Mouse (Mus musculus) neutrophil, adult 5-6 weeks (primary cell): ENCODE data around the gene Arhgap23. TPM values are rescaled to one million over a fixed set of nuclear protein-coding genes. Genes with fewer than 3 reads are reported as not detected.

ENCODE experiments used
- ATAC-seq: fragments of 151-379, 151-347 bp; 2 replicates; pipeline ENCODE4 v1.8.0; 2017; ENCODE audit warnings: mild to moderate bottlenecking, moderate TSS enrichment; ENCODE audit not compliant: insufficient number of reproducible peaks, poor library complexity, low FRiP score, severe bottlenecking; ENCODE audit errors: extremely low read depth
- total RNA-seq: library from RNA; stranded (forward); fragments of 200-1000 nt; gene quantifications from 2 replicates; pipeline ENCODE4 v1.2.3, GENCODE M21; 2017

Gene Arhgap23
- total RNA-seq, 1 experiment from 2014 or later, result 10.5 TPM

DNA sequence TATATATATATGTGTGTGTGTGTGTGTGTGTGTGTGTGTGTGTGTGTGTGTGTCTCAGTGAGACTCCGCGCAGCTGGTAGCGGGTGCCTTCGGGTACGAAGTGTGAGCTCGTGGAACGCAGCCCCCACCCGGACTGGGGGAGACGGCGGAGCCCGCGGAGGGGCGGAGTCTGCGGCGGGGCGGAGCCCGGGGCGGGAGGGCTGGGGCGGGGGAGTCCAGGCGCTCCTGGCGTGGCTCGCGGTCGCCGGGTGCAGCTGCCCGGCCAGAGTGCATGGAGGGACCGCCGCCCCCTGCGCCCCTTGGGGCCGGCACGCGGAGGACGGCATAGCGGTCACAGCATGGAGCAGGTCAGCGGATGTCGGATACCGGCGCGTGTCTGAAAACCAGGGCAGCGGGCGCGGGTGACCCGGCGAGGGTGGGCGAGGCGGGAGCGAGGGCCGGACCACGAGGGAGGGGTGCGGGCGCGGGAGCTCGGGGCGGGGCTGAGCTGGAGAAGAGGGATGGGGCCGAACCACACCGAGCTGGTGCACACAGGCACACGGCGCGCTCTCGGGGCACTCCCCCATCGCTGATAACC, 11.1 kb upstream of the Arhgap23 start:
- ATAC-seq, result no peak

DNA sequence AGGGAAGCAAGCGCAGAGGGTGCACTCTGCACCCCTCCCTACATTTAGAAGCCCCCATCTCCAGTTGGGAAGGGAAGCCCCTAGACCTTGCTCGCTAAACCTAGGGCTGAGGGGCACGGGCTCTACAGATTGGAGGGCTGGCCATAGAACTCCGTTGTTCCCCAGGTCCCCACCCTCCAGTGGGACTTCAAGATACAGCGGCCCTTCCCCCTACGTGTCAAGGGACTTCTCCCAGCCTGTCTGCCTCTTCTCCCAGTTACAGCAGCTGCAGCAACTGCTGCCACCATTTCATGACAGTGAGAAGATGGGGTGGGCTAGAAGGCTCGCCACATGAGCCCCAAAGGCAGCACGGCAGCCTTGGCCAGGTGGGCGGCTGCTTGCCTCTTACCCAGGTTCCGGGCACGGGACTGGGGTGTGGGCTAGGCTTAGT, 10.6 kb upstream of the Arhgap23 start:
- ATAC-seq, result no peak

DNA sequence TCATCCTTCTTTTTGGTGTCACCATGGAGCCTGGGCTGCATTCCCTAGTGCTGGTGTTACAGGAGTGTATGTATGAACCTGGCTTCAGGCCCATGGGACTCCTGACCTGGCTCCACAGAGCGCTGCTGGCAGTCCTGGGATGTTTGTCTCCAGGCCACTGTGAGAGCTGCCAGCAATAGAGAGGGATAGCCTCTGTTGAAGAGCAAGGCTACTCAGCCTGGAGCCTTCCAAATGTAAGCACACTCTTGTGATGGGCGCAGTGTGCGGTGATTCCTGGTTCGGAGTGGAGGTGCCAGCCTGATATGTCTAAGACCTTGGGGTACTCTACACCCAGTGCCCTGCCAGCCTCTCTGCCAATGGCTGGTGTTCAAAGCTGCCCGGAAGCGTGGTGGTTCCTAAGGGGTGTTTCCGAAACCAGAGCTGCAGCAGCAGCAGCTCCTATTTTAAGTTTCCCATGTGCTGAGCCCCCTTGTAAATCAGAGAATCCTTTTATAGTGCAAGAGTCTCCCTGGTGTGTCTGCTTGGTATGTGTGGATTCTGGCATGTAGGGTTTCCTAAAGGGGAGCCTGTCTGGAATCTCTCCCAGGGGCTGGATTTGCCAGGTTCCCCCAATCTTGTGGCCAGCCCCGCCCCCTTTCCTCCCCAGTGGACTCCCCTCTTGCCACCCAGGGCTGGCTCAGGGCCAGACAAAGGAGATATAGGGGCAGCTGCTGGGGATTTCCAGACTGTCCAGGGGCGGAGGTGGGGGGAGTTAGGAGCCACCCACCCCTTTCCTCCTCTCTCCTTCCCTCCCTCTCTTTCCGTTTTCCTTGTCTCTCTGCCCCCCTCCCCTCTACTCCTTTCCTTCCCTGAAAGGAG, 9.0 kb upstream of the Arhgap23 start:
- no peak for ATAC-seq

DNA sequence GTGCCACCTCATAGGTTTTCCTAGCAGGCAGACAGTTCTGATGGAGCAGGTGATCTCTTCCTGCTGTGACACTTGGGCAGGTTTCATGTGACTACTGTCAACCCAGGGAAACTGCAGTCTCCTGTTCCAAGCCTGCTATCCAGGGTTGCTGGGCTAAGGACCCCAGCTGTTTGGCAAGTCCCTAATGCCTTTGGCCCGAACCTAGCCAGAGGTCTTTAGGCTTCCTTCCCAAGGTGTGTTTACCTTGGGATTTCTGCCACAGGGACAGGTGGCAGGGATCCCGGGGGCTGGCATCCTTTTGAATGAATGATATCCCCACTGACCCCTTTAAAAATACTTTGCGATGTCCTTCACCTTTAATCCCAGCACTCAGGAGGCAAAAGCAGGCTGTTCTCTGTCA, 7.9 kb upstream of the Arhgap23 start:
- ATAC-seq, result no peak

DNA sequence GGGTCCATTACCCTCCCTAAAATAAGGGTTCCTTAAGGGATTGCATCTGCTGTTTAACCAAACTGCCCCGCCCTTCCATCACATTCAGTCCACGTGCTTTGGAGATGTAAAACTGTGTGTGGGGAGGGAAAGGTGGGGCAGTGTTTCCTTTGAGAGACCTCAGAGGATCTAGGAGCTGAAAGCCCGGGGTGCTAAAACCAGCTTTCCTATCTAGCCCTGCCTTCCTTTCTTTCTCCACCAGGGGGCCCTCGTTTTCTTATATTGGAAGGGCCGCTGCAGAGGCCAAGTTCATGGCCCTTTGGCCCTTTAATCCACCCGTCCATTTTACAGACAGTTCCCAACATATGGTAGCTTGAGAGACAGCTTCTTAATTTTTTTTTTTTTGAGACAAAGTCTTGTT, 7.2 kb upstream of the Arhgap23 start:
- peak; percentile 43 for ATAC-seq

DNA sequence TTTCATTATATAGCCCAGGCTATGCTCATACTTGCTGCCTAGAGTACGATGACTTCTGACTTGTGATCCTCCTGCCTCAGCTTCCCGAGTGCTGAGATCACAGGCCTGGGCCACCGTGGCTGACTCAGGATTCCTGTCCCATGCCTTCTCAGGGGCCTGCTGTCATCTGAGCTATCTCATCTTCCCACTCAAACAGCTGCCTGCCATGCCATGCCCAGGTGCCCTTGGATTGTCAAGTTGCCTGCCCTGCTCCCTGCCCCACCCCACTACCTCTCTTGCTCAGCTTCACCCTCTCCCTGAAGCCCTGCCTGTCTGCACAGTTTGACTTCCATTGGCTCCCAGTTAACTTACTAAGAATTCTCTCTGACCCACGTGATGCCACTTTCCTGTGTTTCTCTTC, 4.4 kb upstream of the Arhgap23 start:
- ATAC-seq, result no peak

DNA sequence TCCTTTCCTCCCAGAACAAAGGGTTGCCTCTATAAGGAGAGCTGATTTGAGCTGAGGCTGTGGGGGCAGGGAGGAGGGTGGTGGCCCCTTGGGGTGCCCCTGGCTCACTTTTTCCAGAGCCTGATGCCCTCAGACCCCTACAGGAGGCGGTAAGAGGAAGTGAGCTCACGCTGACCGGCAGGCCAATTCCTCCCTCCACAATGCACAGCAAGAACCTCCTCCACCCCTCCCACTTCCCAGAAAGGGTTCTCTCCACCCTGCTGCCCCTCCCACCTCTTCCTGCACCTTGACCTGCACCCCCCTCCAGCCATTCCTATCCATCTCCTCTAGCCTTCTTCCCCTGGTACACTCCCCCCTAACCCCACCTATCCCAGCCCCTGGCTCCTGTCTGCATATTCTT, 3.2 kb upstream of the Arhgap23 start:
- no peak for ATAC-seq

DNA sequence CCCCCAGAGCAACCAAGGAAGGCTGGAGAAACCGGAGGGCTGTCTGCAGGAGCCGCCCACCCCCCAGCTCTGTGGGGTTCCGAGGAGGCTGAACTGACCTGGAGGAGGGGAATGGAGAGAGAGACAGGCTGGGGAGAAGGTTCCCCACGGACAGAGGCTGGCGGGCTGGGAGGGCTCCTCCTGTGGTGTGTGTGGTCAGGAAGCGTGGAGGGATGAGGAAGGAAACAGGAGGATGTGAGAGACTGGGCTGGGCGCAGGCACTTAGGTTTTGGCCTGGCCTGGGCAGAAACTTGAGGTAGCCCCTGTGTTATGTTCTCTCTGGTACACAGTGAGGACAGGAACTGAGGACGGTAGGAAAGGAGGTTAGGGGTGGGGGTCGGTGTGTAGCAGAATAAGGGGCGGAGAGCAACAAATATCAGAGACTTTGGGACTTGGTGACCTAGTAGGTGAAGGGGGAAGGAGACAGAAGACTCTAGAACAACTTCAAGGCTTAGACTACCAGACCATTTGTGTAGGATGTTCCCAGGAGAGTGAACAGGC, 2.5 kb upstream of the Arhgap23 start:
- no peak for ATAC-seq

DNA sequence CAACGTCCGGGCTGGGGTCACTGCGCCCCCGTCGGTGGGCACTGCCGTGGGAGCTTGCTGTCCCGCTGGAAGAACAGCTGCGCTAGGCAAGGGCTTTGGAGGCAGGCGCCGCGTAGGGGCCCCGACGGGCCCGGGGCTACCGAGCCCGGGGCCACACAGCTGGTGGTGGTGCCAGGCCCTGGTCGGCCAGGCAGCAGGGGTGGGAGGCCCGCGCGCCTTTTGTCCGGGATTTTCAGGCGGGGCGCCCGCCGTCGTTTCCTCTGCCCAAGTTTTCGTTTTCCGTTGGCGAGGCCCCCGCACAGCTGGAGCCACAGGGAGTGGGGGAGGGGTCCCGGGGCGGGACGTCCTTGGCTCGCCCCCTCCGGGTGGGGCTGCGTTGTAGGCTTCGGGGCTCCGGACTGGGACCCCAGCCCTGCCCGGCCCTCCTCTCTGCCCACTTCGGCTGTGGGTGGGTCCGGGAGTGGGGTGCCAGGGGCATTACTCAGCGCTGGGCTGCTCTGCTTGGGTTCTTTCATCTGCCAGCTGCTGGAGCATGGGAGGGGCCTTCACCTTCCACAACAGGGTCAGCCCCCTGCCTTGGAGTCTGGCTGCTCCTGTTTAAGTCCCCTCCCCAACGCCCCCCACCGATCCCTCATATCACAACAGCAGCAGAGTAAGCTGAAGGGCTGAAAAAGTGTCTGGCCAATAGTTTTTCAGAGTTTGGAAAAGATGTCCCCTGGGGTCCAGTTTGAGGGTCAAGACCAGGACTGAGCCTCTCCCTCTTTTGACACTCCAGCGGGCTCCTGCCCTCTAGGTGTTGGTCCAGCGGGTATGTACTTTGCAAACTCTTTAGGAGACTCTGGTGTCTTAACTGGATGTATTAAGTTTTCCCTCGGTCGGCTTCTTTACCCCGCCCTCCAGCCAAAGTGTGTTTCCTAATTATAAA, 641 bp downstream of the Arhgap23 start:
- ATAC-seq, result no peak

DNA sequence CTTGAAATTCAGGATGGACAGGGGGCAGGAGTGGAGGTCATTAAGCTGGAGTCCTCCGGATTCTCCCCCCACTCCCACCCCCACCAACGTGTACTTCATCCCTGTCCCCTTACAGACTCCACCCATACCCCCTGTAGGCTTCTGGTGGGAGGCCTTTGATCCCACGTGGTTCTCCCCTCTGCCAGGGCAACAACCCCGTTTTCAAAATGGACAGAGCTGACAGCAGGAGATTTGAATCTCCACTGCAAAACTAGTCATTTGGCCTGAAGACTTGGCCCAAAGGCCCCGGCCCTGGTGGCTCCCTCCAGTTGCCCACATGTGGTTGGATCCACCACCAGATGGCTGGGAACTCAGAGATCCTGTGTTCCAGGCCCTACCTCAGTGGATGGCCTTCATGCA, 1.3 kb downstream of the Arhgap23 start:
- ATAC-seq, result no peak

DNA sequence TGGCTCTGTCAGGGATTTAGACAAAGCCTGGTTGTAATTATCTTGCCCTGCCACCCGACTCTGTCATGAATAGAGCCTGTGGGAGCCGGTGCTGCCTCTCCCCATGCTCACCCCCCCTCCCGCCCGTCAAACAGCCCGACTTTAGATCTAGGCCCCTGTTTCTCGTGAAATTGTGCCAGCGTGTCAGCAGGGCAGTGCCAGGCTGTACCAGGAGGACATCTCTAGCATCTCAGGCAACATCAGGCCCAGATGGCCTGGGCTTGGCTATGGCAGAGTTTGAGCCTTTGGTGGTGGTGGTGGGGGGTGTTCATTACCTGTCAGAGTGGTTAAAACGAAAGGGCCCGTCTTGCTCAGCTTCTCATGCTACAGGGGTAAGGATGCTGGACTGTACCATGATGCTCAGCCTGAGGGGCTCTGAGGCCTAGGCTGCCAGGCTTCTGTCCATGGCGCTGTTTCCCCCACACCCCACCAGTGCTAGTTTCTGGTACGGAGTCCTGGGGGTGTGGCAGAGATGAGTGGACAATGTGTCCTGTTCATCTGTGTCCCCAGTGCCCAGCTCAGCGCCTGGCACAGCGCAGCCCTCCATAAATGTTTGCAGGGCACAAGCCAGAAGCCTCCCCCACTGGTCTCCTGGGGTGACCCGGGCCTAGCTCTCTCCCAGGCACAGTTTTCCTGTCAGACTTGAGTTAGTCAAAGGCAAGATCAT, 3.7 kb downstream of the Arhgap23 start:
- no peak for ATAC-seq

DNA sequence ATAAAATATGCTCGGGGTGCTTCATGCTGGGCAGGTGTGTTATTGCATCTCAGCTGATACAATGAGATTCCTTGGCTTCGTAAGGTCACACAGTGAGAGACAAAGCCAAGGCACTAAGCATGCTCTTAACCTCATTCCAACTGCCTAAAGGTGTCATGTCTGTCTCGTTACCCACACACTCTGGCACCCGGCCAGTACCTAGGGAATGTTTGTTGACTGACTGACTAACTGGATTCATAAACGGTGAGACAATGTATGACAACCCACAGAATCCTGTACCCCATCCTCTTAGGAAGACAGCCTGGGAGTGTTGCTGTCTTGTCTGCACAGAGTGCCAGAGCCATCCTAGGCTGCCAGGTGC, 4.2 kb downstream of the Arhgap23 start:
- no peak for ATAC-seq

DNA sequence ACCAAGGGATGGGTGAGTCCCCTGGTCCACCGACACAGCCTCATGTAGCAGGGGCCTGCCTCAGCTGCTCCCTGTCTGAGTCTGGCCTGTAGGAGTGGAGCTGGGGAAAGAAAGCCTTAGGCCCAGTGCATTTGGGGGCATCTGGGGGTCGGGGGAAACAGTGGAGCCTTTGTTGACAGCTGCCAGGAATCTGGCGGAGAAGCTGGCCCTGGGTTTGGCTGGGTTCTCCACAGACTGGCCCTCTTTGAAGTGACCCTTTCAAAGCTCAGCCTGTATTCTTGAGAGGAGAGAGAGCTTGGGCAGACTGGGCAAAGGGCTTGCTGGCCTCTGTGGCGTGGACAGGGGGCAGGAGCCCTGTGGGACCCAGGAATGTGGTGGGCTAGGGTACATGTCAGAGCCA, 7.2 kb downstream of the Arhgap23 start:
- ATAC-seq, result no peak

DNA sequence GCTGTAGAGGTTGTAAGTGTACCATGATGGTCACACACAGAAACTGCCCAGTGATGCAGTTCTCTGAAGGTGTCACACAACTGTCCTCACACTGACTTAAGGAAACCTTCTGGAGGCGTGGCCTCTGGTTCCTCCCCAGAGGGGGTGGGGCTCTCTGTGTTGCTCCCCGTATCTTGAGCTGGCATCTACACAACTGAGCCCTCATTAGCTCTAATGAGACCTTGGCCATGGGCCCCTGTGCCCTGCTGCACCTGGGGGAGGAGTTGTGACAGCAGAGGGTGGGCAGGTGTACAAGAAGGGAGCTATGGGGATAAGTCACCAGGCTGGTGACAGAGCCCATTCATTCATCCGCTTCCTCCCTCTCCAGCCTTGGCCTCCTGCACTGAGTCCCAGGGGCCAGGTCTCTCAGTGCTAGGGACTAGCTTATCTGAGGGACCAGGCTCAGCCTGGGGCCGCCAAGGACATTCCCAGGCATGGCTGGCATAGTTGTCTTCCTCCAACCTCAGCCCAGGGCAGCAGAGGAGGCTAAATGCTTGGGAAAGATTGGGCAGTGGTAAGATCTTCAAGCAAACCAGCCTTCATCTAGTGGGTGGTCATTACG, 8.9 kb downstream of the Arhgap23 start:
- no peak for ATAC-seq

DNA sequence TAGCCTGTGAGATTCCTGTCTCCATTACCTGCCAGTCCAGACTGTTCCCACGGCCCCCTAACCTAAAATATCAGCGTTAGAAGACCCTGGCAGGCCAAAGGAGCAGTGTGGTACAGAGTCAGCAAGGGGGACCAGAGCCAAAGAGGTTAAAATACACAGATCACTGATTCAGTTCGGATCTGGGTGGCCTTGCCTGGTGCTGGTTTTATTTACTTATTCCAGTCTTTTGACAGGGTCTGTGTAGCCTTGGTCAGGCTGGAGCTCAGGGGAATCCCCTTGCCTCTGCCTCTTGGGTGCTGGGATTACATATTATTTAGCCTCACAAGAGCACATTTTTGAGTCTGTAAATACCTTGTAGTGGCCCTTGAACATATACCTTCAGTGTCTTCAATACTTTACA, 9.5 kb downstream of the Arhgap23 start:
- no peak for ATAC-seq

DNA sequence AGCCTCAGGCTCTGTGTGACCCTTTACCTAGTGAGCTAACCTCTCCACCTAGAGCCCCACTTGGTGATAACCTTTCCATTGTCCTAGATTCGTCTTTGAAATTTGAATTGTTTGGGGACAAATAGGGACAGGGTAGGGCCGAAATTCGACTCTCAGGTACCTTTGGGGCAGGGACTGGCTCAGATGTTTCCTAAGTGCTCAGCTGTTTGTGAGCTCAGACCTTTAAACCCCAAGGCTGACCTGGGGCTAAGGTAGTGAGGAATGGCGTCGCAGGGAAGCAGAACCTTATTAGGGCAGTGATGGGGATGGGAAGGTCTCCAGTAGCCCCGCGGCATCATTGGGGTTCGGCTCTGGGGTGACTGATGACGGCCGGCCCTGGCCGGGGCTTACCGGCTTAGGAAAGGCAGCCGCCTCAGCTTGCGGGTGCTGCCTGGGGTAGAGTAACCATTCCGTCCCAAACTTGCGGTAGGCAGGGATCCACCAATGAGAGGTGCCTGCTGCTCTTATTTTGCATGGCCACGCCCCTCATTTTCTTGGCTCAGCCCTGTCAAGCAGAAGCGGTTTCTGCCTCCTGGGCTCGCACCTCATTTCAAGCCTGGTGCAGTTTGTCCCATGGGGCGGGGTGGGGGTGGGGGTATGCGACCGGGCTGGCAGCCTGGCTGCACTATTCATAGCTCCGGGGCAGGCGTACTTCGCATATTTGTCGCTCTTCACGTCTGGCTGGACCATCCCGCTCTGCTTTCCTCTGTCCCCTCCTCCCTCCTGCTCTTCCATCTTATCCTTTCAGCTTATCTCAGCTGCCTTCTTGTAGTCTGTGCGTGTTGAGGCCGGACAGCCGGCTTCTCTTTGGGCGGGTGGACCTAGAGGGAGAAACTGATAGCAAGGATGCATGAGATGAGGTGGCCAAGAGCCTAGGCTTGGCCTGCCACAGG, 12.7 kb downstream of the Arhgap23 start:
- peak; percentile 81 for ATAC-seq

DNA sequence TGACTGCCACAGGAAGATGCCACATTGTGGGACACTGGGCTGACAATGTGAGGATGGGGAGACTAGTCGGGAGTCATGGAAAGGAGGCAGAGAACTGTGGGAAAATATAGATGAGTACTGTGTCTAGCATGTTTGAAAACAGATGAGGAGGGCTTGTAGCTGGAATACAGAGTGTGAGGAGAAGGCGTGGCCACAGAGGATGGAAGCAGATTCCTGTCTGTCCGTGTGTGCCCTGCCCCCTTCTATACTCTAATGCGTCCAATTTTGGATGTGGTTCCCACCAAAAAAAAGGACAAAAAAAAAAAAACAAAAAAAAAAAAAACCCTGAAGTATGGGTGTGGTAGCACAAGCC, 13.4 kb downstream of the Arhgap23 start:
- no peak for ATAC-seq

DNA sequence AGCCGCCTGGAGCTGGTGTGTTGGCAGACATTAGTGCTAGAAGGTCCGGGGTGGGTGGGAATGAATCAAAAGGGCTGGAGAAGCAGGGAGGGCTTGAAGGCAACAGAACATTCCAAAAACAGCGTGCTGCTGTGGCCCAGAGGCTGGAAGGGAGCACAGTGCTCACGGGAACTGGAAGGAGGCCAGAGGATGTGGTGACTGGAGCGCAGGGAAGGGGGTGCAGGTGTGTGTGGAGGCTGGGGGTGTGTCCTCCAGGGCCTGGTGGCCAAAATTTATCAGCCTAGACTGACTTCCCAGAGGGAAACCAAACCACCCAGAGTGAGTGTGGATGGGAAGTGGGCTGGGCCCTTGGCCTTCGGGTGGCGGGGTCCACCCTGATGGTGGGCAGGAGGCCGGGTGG, 14.3 kb downstream of the Arhgap23 start:
- ATAC-seq, result no peak
